Mouse (Mus musculus): ENCODE results near the gene Stx5a.

DNA sequence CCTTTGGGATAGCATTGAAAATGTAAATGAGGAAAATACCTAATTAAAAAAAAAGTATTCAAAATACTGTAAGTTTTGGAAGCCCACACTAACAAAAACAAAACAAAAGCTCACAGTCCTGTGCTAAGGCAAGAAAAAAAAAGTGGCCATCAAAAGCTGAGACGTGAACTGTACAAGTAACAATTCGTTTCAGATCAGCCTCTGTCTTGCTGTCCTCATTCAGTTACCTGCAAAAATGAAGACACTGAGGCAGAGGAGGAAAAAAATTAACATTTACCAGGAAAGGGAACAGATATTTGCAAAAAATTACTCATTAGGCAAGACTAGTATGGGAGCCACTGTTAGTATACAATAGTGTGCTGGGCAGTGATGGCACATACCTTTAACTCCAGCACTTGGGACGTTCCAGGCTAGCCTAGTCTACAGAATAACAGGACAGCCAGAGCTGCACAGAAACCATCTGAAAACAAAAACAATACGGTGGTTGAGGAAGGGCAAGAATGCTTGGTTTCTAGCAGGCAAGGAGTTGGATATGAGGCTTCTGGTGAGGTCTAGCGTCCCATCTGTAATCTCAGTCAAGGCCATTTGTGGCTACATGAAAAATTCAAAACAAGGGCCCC is 13.6 kb upstream of the Stx5a start:
- TF ChIP-seq CTCF (conservative IDR thresholded peaks at IDR 0.05; ENCODE audit: low read length) (no peak), NANOG (IDR thresholded peaks at IDR 0.05; ENCODE audit: borderline replicate concordance, low read length) (no peak)

All from E14TG2a.4 (cell line).